Mouse (Mus musculus): ENCODE measurements around the gene Dock1.

The Dock1 gene

GRCm38 (mm10) chr7:134753417-134753816, 83.0 kb downstream of the Dock1 start:
- DNase-seq (ENCODE audit: low read depth): no peak

- no peak for DNase-seq (ENCODE audit: low read depth)
These were observed 87.2 kb downstream of the Dock1 start for GRCm38 (mm10) chr7:134757605-134758004.

GRCm38 (mm10) chr7:134761799-134762198, 91.3 kb downstream of the Dock1 start:
- no peak for DNase-seq (ENCODE audit: low read depth)

- DNase-seq (ENCODE audit: low read depth): no peak
These were observed 94.7 kb downstream of the Dock1 start for GRCm38 (mm10) chr7:134765130-134765529.

GRCm38 (mm10) chr7:134771314-134771713, 100.9 kb downstream of the Dock1 start:
- no peak for DNase-seq (ENCODE audit: low read depth)

- no peak for DNase-seq (ENCODE audit: low read depth)
These were observed 101.9 kb downstream of the Dock1 start for GRCm38 (mm10) chr7:134772363-134772762.

GRCm38 (mm10) chr7:134772867-134773590, 102.6 kb downstream of the Dock1 start:
- DNase-seq (ENCODE audit: low read depth): no peak

- no peak for DNase-seq (ENCODE audit: low read depth)
These were observed 103.4 kb downstream of the Dock1 start for GRCm38 (mm10) chr7:134773761-134774415.

GRCm38 (mm10) chr7:134774468-134775162, 104.2 kb downstream of the Dock1 start:
- no peak for DNase-seq (ENCODE audit: low read depth)

- no peak for DNase-seq (ENCODE audit: low read depth)
These were observed 105.2 kb downstream of the Dock1 start for GRCm38 (mm10) chr7:134775671-134776070.

GRCm38 (mm10) chr7:134776306-134776705, 105.9 kb downstream of the Dock1 start:
- no peak for DNase-seq (ENCODE audit: low read depth)

GRCm38 (mm10) chr7:134779761-134780160, 109.3 kb downstream of the Dock1 start:
- no peak for DNase-seq (ENCODE audit: low read depth)

GRCm38 (mm10) chr7:134787110-134787509, 116.7 kb downstream of the Dock1 start:
- no peak for DNase-seq (ENCODE audit: low read depth)

GRCm38 (mm10) chr7:134794889-134795288, 124.4 kb downstream of the Dock1 start:
- no peak for DNase-seq (ENCODE audit: low read depth)

GRCm38 (mm10) chr7:134800079-134800478, 129.6 kb downstream of the Dock1 start:
- no peak for DNase-seq (ENCODE audit: low read depth)

GRCm38 (mm10) chr7:134804422-134804821, 134.0 kb downstream of the Dock1 start:
- no peak for DNase-seq (ENCODE audit: low read depth)

- no peak for DNase-seq (ENCODE audit: low read depth)
These were observed 136.3 kb downstream of the Dock1 start for GRCm38 (mm10) chr7:134806799-134807198.

- DNase-seq (ENCODE audit: low read depth): no peak
These were observed 138.0 kb downstream of the Dock1 start for GRCm38 (mm10) chr7:134808406-134808805.

- DNase-seq (ENCODE audit: low read depth): no peak
These were observed 139.0 kb downstream of the Dock1 start for GRCm38 (mm10) chr7:134809241-134809975.

GRCm38 (mm10) chr7:134818471-134818870, 148.0 kb downstream of the Dock1 start:
- no peak for DNase-seq (ENCODE audit: low read depth)

GRCm38 (mm10) chr7:134821264-134821663, 150.8 kb downstream of the Dock1 start:
- DNase-seq (ENCODE audit: low read depth): no peak

GRCm38 (mm10) chr7:134822006-134822405, 151.6 kb downstream of the Dock1 start:
- no peak for DNase-seq (ENCODE audit: low read depth)
